8 mouse cellular contexts compared by ENCODE assay signal in genomic region chr17:35516652-35517500, GRCm38 (mm10). TPM values are rescaled to one million over a fixed set of nuclear protein-coding genes. Genes with fewer than 3 reads are reported as not detected.
DNase-seq lines count a peak whose midpoint lies in the region; ATAC-seq lines count a peak whose summit lies in the region.

Gene Tcf19 (minus strand): TSS chr17:35516824.
Gene Cchcr1 (plus strand): TSS chr17:35517100.

- H3K27me3 ChIP-seq in lung, embryonic 16.5 days (ENCODE audit: control insufficient read depth, insufficient read depth, low read depth, low read length), result no peaks in the 10 kb centered on the region

- H3K36me3 ChIP-seq in lung, embryonic 16.5 days (ENCODE audit: control insufficient read depth, insufficient read depth, low read length), result peaks cover 4% of the 10 kb centered on the region

- peak; percentile 95 for ATAC-seq in hematopoietic stem cell, adult 5-6 weeks (replicated peaks in 1 of 2; ENCODE audit: insufficient read depth in 1 of 2, low FRiP score in 2 of 2, low TSS enrichment in 1 of 2, low read depth in 1 of 2, poor library complexity in 2 of 2, severe bottlenecking in 2 of 2)
- ATAC-seq in lung, embryonic 16.5 days (ENCODE audit: low read depth), result peak; percentile 98

- under 1% methylated on average over 64 of the region's 67 CpGs for WGBS in lung, embryonic 16.5 days

- H3K9ac ChIP-seq in lung, embryonic 16.5 days (ENCODE audit: low read length), result peak within 1 kb of the TSS; percentile 75

- peak within 1 kb of the TSS; percentile 69 for H3K4me3 ChIP-seq in lung, embryonic 16.5 days (ENCODE audit: low read length)

- peak within 1 kb of the TSS; percentile 62 for H3K27ac ChIP-seq in lung, embryonic 16.5 days (ENCODE audit: low read length)

- H3K4me1 ChIP-seq in lung, embryonic 16.5 days (replicated peaks; ENCODE audit: control insufficient read depth, insufficient read depth, low read length), result peaks cover 29% of the 10 kb centered on the region

- peak within 1 kb of the TSS; percentile 72 for H3K4me2 ChIP-seq in lung, embryonic 16.5 days (ENCODE audit: low read depth, low read length)

- H3K9me3 ChIP-seq in lung, embryonic 16.5 days (ENCODE audit: control insufficient read depth, low read length), result no peaks in the 10 kb centered on the region

- peak; percentile 96 for DNase-seq in MEL-GATA-1-ER (ENCODE audit: extremely low read depth, low read depth)
- DNase-seq in cerebellum, adult 8-10 months, result peak; percentile 92
- peak; percentile 98 for DNase-seq in forelimb bud, embryonic 11.5 days (ENCODE audit: low read depth, low spot score)
- DNase-seq in layer of hippocampus, adult 9-10 months (ENCODE audit: low spot score), result peak; percentile 71
- DNase-seq in ovary, postnatal 10 days (ENCODE audit: low spot score), result peak; percentile 92
- peak; percentile 97 to 99 for DNase-seq in thymus, postnatal 10 days (ENCODE audit: low spot score in 2 of 2)

RNA-seq across cellular contexts. Expression of gene Tcf19, which starts in this region (rescaled TPM):
- total RNA-seq in hematopoietic stem cell, adult 5-6 weeks (2017), result 8.0 and 13.1 TPM in 2 replicates
- 91.9 and 96.7 TPM in 2 replicates for polyA plus RNA-seq in lung, embryonic 16.5 days (2015; fragmentation: Nextera tagmentation; extraction: Ambion mirVana)

RNA-seq across cellular contexts. Expression of gene Cchcr1, which starts in this region (rescaled TPM):
- 9.4 and 14.5 TPM in 2 replicates for total RNA-seq in hematopoietic stem cell, adult 5-6 weeks (2017)
- polyA plus RNA-seq in lung, embryonic 16.5 days (2015; fragmentation: Nextera tagmentation; extraction: Ambion mirVana), result 23.3 and 24.0 TPM in 2 replicates

Comparison
In these comparisons a context has a peak if more than half of its experiments do, and no peak if none do; other contexts are left out.
1. Peak in every context shown above with its lines: DNase-seq, ATAC-seq, H3K4me3 ChIP-seq and H3K27ac ChIP-seq.